Mouse (Mus musculus) cerebellum, adult 8-10 months (tissue): ENCODE results near the gene Tmem175.

Source experiments
- DNase-seq: peaks from one replicate; pipeline ENCODE4 v3.0.0; 2022

Tmem175 gene

DNA sequence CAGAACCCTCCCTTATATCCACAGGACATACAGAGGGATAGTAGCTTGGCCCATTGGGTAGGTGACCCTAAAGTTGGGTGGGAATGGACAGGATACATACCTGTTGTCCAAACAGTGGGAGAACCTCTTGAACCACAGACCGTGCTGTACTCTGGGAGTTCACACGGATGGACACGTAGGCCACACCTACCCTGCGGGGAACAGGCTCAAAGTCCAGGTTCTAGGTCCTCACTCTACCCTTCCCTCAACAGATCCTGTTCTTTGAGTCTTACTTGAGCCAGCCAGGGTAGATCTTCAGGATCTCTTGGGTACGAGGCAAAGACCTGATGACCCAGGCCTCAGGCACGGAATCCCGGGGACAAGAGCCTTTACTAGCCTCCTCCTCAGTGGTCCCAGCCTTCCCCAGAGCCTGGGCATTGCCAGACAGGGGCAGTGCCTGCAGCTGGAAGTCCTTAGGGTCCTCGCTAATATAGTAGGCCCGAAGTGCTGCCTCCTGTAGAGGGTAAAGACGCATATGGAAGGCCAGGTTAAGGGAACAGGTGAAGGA is 24.9 kb downstream of the Tmem175 start:
- no peak for DNase-seq

DNA sequence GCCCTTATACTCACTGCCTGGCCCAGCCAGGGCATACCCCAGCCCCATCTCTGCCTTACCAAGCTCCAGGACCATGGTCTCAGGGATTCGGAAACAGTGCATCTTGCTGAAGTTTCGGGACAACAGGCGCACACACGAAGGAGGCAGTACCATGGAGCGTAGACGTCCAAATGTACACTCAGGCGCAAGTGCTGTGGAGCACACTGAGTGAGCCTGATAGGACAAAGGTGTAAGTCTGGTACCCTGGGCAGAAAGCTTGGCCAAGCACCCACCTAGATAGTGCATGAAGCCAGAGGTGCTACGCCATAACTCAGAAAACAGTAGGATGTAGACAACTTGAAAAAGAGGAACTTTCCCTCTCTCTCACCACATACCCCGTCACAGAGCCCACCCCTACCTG is 25.8 kb downstream of the Tmem175 start:
- DNase-seq = no peak

DNA sequence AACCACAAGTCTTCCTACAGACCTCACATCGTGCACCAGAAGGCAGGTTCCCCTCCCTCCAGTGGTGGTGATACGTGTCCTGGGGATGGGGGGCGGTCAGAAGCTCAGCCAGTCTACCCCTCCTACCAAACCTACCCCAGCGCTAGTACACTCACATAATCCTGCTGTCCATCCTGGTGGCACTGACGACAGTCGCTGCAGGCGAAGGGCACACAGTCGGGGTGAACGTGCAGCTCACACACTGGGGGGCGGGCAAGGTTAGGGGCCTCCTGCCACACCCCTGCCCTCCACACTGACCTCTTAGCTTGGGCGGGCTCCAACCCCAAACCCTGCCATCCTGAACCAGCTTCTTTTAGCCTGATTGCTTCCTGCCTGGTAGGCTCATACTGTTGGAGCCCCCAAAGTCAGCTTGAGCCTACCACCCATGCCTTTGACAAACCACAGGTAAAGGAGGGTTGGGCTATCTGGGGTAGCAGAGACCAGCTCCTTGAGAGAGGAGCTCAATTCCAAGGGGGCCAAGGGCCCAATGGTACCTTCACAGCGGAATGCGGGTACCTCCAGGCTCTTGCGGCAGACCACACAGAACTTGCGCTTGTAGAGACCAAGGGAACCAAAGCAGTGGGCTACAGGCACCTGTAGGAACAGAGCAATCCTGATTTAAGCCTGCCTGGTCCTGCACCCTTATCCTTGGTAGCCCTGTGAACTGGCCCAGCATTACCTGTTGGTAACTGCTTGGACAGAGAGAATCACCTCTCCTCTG is 26.5 kb downstream of the Tmem175 start:
- DNase-seq = no peak

DNA sequence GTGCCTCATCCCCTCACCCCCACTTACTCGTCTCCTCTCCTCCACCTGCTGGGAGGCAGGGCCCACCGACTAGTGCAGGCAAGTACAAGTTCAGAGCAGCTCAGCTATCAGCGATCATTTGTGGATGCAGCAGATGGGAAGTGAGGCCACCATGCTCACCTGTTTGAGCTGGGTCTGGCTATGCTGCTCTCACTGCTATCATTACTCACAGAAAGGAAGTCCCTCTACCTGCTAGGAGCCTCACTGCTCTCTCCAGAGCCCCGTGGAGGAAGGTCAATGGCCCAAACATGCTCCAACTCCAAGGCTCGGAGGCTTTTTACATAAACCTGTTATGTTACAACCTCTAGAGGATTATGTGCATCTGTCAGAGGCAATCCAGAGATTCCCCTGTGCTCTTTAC is 27.8 kb downstream of the Tmem175 start:
- DNase-seq = no peak

DNA sequence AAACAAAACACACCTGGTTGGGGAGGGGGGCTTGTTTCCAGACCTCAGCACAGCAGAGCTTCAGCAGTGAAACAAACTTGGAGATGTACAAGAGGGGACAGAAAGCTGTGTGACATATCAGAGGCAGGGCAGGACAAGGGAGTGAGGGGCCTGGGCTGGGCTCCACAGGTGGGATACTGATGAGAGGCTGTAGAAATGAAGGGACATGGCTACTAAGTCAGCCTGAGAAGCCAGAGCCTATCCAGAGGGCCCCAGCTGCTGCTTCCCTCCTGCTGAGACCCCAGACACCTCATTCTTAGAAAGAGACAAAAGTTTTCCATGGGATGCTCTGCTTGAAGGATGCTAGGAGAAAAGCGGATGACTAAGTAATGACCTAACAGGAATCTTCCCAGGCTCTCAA is 29.0 kb downstream of the Tmem175 start:
- DNase-seq = no peak

DNA sequence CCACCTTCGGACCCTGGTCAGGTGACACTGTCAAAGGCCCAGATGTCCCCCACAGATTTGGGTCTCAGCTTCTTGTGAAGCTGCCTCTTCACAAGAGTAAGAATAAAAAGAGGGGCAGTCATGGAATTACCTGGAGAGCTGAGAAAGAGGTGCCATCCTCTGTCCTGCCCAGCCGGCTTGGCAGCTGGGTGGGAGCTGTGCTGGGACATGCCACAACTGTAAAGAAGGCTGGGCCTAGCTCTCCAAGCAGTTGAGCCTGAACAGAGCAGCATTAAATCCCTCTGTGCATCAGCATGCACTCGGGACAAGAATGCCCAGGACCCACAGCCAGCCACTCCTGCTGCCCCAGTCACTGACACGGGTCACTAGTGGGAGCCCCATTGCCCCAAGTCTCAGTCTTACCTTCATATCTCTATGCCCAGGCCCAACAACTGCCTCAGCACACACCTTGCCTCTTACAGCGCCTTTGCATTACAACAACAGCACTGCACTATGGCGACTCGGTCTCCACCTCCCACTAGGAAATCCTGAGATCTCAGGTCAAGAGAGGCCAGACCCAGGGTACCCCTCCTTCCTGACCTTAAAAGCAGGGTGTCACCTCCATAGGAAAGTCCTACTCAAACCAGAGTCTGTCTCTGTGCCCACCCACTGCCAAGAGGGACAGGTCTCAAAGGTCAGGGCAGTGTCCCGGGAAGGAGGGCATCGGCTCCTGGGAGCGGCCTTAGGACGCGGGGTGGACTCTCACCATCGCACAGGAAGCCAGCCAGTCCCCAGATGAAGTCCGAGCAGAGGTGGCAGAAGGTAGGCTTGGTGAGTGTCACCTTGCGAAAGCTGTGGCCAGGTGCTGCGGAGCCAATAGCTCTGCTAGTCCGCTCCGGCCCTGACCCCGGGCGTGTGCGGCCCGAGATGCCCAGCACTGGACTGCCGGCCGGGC is 30.4 kb downstream of the Tmem175 start, which contains the start of gene Idua:
TSS of gene Idua (plus strand) at position 634 of the 934 bp plus-strand sequence.
- DNase-seq = no peak

DNA sequence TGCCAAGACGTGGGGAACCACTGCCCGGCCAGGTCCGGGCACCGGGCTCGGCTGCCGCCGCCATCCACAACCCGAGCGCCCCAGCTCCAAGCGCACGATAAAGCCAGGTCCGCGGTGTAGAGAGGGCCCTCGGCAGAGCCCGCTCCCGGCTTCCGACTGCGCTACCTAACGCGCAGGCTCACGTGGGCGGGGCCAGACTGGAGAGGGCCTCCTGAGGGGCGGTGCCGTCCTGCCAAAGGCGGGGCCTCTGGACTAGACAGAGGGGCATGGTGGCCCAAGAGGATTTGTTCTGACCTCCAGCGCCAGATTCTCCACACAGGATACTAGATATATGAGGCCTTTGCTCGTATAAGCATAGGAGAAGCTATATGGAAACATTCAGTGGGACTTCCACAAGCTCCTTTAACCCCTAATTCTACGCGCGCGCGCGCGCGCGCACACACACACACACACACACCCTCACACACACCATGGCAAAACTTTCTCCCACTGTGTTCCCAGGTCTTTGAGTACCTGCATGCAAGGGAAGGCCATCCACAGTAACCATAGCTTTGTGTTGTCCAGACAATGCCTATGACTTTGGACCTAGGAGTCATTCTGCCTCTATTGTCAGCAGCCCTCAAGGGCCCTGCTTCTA is 31.2 kb downstream of the Tmem175 start:
- peak; percentile 93 for DNase-seq

DNA sequence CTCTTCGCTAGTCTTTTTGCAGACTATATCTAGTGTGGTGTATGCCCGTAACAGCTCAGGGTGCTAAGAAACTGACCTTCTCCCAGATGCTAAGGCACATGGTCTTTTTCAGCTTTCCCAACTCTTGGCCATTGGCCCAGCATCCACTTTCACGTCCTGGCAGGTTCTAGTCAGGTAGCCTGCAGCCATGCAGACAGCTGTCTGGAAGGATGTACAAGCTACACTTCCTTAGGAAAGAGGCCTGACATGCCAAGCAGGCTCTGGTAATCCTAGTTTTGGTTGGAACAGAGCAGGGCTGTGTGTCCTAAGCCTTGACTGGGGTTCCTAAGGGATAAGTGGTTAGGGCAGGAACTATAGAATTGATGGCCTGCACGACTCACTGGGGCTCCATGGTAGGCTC is 33.2 kb downstream of the Tmem175 start:
- no peak for DNase-seq

DNA sequence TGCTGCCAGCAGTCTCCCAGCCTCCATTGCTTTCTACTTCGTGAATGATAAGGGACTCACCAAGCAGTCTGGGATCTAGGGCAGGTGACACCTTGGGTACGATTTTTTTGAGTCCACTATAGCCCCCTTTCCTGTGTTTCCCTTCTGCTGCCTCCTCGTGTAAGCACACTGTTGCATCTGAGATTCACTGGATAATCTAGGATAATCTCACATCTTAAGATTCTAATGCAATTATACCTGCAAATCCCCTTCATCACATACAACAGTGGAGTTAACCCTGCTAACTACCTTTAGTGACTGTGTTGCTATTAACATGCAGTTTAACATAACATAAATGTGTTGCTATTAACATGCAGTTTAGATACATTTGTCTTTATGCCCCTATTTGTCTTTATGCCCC is 35.5 kb downstream of the Tmem175 start:
- DNase-seq = no peak

DNA sequence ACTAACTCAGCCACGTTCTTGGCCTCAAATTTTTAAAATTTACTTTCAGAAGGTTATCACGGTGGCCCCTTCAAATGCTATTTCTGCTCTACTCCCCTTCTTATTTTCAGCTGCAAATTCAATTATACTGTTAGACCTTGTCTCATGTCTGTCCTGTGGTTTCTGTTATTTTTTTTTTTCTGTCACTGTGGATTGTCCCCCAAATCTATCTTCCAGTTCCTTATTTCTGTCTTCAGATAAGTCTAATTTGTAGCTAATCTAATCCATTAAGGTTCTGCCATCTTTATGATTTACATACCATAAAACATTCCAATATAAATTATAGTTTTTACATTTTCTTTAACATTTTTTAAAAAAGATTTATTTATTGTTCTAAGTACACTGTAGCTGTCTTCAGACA is 37.8 kb downstream of the Tmem175 start:
- no peak for DNase-seq

DNA sequence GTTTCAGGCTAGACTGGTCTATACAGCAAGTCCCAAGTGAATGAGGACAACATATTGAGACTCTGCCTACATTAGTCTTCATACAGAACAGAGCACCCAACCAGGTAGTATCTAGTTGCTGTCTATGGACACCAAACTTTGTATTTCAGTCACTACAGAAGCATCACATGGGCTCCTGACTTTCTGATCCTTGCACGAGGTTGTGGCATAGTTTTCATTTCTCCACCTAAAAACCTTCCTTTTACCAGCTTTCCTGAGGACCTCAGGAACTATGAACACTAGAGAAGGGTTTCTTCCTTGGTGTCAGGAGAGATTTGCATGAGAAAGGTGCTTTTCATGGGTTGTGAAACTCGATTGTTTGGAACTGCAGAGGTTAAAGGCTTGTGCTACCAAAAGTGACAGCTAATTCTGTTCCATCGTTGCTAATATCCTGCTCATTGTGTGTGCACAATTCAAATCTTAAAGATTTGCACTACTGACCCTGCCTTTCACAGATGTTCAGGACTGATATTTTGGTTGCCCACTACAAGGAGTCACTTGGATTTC is 38.9 kb downstream of the Tmem175 start:
- DNase-seq = no peak

DNA sequence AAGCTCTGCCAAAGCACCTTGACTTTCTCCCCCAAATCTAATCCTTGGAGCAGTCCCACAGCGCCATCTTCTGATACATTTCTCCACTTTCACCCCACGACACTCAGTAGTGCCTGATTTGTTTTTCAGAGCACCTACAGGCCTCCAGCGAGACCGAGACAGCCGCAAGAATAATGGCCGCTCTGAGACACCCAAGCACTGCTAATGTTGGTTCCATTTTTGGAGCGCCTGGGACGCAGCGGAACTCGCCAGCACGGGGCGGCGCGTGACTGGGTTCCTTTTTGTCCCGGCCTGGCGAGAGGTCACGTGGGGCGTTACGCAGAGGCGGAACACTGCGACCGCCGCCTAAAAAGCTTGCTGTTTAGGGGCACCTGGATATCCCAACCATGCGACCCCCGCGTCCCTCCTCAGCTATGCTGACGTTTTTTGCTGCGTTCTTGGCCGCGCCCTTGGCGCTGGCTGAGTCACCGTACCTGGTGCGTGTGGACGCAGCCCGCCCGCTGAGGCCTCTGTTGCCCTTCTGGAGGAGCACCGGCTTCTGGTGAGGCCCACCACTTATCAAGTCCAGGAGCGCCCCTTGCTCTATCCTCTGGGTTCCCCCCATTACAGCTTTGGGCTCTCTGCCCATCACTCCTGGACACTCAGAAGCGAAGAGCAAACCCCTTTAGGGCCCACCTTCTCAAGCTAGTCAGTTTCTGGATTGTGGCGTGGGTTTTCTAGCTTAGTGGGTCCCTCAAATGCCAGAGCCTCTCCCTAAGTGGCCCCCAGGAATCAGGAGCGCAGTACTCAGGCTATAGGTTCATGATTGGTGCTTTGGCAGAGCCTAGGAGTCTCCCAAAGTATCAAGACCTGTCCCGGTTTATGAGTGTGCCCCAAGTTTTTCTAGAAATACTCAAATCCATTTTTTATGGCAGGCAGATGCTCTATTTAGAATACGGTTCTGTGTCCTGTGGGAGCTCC is 39.7 kb downstream of the Tmem175 start, which contains the start of gene Dgkq:
TSS of gene Dgkq (minus strand) at position 696 of the 960 bp plus-strand sequence.
- peak; percentile 87 for DNase-seq

DNA sequence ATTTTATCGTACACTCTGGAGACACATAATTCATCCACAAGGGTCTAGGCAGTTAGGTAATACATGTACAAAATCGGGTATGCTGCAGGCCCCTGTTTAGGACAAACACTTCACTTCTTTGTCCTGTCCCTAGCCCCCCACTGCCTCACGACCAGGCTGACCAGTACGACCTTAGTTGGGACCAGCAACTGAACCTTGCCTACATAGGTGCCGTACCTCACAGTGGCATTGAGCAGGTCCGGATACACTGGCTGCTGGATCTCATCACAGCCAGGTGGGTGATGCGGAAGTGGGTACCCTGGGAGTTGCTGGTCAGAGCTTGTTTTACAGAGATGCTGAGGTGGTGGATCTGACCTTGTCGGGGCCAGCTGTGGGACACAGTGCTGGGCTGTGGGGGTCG is 40.4 kb downstream of the Tmem175 start:
- DNase-seq = no peak

DNA sequence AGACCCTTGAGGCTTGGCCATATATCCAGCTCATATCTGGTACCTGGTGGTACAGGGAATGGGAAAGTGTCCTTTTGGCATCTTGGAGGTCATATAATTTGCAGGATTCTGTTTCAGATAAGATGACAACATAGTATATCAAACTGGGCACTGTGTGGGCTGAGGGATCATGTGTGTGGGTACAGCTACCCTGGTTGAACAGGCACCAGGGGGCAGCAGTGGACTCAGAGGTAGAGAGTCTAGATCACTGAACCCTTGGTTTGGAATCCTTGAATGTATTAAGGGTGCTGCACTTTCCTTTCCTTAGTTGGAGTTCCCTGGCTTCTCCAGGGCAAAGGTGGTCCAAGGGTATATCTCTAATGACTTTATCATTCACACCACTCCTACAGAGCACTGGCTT is 41.2 kb downstream of the Tmem175 start:
- no peak for DNase-seq

DNA sequence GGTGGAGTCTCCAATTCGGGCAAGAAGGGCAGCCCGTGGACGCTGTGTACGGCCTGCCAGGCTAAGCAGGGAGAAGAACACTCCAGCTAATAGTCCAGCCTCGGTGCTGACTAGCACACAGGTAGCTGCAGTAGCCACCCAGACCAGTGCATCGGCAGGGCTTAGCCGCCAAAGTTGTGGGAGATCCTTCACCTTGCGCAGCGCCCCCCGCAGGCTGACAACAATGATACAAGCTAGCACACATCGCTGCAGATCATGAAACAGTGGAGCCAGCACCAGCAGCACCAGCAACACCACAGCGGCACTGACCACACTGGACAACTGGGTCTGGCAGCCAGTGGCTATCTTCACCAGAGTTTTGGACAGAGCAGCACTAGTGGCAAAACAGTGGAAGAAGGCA is 42.2 kb downstream of the Tmem175 start:
- no peak for DNase-seq

DNA sequence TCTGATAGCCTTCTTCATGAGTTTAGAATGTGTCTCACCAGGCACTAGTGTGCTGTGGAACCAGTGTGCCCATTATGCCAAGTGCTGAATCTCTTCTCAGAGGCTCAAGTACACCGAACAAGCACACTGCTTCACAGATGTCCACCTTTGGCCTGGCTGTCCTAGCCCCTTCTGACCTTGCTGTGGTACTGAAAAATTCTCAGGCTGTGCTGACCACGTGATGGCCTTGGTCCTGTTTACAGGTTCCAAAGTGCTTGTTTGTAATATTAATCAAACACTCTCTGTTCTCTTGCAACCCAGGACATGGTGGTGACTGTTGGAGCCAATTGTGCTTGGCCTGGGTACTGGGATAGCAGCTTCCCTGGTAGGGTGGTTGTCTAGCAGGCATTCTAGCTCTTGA is 45.1 kb downstream of the Tmem175 start:
- no peak for DNase-seq

DNA sequence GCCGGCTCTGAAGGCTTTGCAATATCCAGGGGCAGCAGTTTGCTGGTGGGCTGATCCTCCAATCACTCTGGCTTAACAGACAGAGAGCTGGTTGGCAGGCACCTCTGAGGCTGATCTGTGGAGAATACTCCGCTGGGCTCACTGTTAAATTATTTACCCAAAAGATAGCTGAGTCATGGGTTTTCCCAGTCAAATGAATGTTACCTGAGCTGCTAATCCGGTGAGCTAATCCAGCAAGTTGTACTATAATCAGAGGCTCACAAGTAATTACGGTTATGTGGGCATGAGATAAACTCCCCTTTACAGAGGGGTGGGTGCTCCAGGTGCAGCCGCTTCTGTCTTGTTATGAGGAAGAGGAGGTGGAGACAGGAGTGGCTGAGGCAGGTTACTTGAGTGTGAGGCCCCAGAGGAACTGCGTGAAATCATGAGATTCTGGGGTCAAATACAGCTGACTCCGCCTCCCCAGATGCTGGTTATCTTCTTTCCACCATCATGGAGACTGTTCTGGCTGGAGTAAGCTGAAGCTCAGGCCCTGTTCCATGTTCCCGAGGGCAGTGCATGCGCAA is 45.8 kb downstream of the Tmem175 start, which contains the start of gene Slc26a1:
TSS of gene Slc26a1 (minus strand) at position 319 of the 566 bp plus-strand sequence.
- no peak for DNase-seq

DNA sequence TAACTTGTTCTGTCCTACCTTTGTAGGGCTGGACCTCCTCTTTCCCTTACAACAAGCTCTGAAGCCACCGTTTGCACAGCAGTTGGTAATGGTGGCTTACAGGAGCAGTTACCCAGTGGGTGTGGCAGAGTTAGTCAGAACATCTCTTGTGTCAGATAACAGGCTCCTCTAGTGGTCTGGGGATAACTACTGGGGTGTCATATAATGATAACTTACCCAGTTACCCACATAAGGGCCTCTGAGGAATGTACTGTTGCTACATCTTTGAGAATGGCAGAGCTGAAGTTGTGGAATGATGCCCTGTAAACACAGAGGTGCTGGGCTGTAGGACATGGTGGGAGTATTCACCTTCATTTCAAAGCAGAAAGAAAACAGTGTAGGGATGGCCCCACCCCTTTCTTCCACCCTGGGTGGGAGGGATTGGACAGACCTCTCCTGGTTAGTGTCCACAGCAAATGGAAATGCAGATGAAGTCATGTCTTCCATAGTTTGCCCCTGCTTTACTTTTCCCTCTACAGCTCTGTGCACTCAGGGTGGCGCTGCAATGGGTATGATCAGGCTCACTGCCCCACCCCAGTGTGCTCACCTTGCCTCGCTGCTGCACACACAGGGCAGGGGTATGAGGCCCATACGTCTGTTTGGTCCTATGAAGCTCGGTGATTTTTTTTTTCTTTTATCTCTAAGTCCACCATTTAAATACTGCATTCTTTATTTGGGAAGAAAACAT is 47.4 kb downstream of the Tmem175 start:
- no peak for DNase-seq

DNA sequence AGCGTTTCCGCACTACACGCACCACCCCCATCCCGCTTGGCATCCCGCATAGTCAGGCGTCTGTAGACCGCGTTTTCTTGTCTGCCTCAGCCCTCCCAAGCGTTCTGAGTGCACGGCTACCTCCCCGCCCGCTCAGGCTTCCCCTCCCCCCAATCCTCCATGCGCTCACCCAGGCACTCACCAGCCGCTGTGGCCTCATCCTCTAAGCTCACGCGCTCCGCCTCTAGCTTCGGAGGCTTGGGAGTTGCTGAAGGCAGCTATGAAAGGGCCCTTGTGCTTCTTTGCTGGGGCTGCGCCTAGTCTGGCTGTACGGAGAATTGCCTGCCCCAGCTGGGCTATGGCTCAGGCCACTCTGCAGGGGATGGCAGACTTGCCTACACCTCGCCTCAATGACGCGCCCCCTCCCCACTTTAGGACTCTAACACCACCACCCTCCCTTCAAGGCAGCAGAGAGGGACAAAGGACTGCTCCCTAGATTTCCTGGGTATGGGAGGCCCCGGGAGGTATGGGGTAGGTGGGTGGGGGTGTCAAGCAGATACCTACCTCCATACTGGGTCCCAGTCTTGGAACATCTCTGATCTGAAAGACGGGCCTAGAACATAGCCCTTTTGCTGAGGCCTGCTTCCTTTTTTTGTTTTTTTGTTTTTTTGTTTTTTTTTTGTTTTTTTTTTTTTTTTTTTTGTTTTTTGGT is 48.2 kb downstream of the Tmem175 start:
- peak; percentile 63 for DNase-seq
